Mouse (Mus musculus) left cerebral cortex, postnatal 4 days (tissue): ENCODE results near the gene Lefty1. TPM values are rescaled to one million over a fixed set of nuclear protein-coding genes. Genes with fewer than 3 reads are reported as not detected.
"Not testable (repeated sequence)": the region's sequence is repeated elsewhere in the genome, so short reads cannot be mapped to it uniquely, and the experiment has no call there.

ENCODE experiments used
- DNase-seq: peaks from one replicate; pipeline ENCODE4 v3.0.0-alpha.2; 2022
- intact Hi-C: fragments of 180-260 bp; cut with DNase I; formaldehyde crosslinking; loops from one replicate; pipeline ENCODE4 v1.15.1; 2025
- total RNA-seq, 2 experiments: library from RNA; stranded (reverse); gene quantifications; 2 replicates each; pipeline ENCODE4 v1.2.3; 2021

Gene Lefty1
- total RNA-seq, 2 experiments from 2014 or later = 2.9 to 3.4 TPM

- DNase-seq = no peak
- intact Hi-C loops = no loop called here
Observed at GRCm38 (mm10) chr1:180917053-180917452, 17.8 kb upstream of the Lefty1 start.

- DNase-seq = no peak
- intact Hi-C loops = no loop called here
Observed at GRCm38 (mm10) chr1:180919686-180920085, 15.1 kb upstream of the Lefty1 start.

- DNase-seq = no peak
- intact Hi-C loops = no loop called here
Observed at GRCm38 (mm10) chr1:180922273-180923048, 12.4 kb upstream of the Lefty1 start.

- DNase-seq = no peak
- intact Hi-C loops = no loop called here
Observed at GRCm38 (mm10) chr1:180924737-180925136, 10.1 kb upstream of the Lefty1 start.

- no peak for DNase-seq
- intact Hi-C loops = no loop called here
Observed at GRCm38 (mm10) chr1:180926286-180926685, 8.5 kb upstream of the Lefty1 start.

- DNase-seq = no peak
- intact Hi-C loops = no loop called here
Observed at GRCm38 (mm10) chr1:180929599-180929998, 5.2 kb upstream of the Lefty1 start.

- intact Hi-C loops = no loop called here
Observed at GRCm38 (mm10) chr1:180931106-180931505, 3.7 kb upstream of the Lefty1 start.

GRCm38 (mm10) chr1:180933659-180934058 lies 1.2 kb upstream of the Lefty1 start:
- DNase-seq = no peak
- intact Hi-C loops = no loop called here

More at GRCm38 (mm10) chr1:180931106-180931505, 3.7 kb upstream of the Lefty1 start:
- no peak for DNase-seq

- intact Hi-C loops = not testable (repeated sequence)
- DNase-seq = peak; percentile 23
Observed at GRCm38 (mm10) chr1:180936610-180937398, 2.0 kb downstream of the Lefty1 start.

- intact Hi-C loops = not testable (repeated sequence)
Observed at GRCm38 (mm10) chr1:180937631-180938030, 2.8 kb downstream of the Lefty1 start.

GRCm38 (mm10) chr1:180938781-180939180 lies 4.0 kb downstream of the Lefty1 start:
- intact Hi-C loops = not testable (repeated sequence)

More at GRCm38 (mm10) chr1:180937631-180938030, 2.8 kb downstream of the Lefty1 start:
- DNase-seq = not testable (repeated sequence)

GRCm38 (mm10) chr1:180940776-180941460 lies 6.1 kb downstream of the Lefty1 start:
- intact Hi-C loops = no loop called here
- DNase-seq = no peak

More at GRCm38 (mm10) chr1:180938781-180939180, 4.0 kb downstream of the Lefty1 start:
- DNase-seq = not testable (repeated sequence)

GRCm38 (mm10) chr1:180941726-180942125 lies 6.9 kb downstream of the Lefty1 start:
- DNase-seq = no peak
- intact Hi-C loops = no loop called here

GRCm38 (mm10) chr1:180942166-180943031 lies 7.6 kb downstream of the Lefty1 start, which contains the start of gene Tmem63a:
TSS of gene Tmem63a (plus strand) at chr1:180942344.
- intact Hi-C loops = no loop called here
- DNase-seq = peak; percentile 43

GRCm38 (mm10) chr1:180943032-180943644 lies 8.3 kb downstream of the Lefty1 start:
- intact Hi-C loops = no loop called here
- DNase-seq = no peak

GRCm38 (mm10) chr1:180943896-180944295 lies 9.1 kb downstream of the Lefty1 start:
- DNase-seq = no peak
- intact Hi-C loops = no loop called here

- DNase-seq = no peak
- intact Hi-C loops = no loop called here
Observed at GRCm38 (mm10) chr1:180944553-180944952, 9.7 kb downstream of the Lefty1 start.

- intact Hi-C loops = no loop called here
- DNase-seq = peak; percentile 22
Observed at GRCm38 (mm10) chr1:180945001-180945980, 10.5 kb downstream of the Lefty1 start.
